Mouse (Mus musculus): ENCODE measurements around the gene Gm8922.
"Not testable (repeated sequence)": the region's sequence is repeated elsewhere in the genome, so short reads cannot be mapped to it uniquely, and the experiment has no call there.

Gm8922 gene

DNA sequence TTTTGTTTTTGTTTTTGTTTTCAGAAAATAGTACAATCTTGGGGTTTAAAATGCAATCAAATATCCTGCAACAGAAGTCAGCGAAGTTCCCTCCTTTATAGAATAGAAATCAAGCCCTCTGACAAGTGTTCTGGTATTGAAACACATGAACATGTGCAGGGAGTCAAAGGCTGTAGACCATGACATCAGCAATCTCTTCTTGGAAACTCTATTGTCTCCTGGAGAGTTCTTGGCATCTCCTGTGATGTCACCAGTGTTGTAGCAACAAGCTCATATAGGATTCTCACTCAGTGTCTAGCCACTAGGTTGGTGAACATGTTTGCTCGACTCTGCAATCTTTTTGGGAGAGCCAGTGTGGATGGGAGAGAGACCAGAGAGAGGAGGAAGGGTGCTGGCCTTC, at the start of gene Gm8922:
Gm8922 (plus strand) TSS at position 301 of the 400 bp plus-strand sequence.
- DNase-seq, result not testable (repeated sequence)

Data from thymus, postnatal 36 days (tissue).